Mouse (Mus musculus) myocyte (in vitro differentiated cells): ENCODE data around the gene Akr1d1.

Experiments used
- CEBPB ChIP-seq: IDR thresholded peaks from 2 replicates; pipeline ENCODE4 v1.6.1; 2011; ENCODE audit warnings: mild to moderate bottlenecking, moderate library complexity; ENCODE audit not compliant: poor library complexity, insufficient read depth, severe bottlenecking
- E2F4 ChIP-seq: IDR thresholded peaks from one replicate; pipeline ENCODE4 v1.6.1; 2011; ENCODE audit warnings: mild to moderate bottlenecking, control low read depth, moderate library complexity; ENCODE audit not compliant: insufficient read depth
- POLR2A ChIP-seq: IDR thresholded peaks from one replicate; pipeline ENCODE4 v1.6.1; 2011; ENCODE audit warnings: low read depth, mild to moderate bottlenecking, control low read depth, moderate library complexity; ENCODE audit not compliant: insufficient read length

GRCm38 (mm10) chr6:37598033-37598432, 68.1 kb downstream of the Akr1d1 start:
- peak; percentile 71; the same call in 1 of the 2 replicates for TF ChIP-seq CEBPB
- no peak for TF ChIP-seq POLR2A
- TF ChIP-seq E2F4 = no peak
